Mouse (Mus musculus) cerebellum, postnatal 10 days (tissue): ENCODE measurements around the gene B3gnt8.

Experiments
- DNase-seq, 2 experiments: peaks; one replicate each; pipeline ENCODE4 v3.0.0; 2021; ENCODE audit warnings: mixed read lengths in 2 of 2

The B3gnt8 gene

DNA sequence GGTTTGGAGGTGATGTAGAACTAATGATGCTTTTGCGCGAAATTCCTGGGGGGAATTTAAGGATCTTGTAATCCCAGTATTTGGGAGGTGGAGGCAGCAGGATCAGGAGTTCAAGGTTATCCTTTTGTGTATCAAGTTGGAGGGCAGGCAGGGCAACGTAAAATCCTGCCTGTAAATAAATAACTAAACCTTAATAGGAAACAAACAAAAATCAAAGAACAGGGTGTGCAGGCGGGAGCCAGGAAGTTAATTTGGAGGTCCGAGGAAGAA, 6.8 kb upstream of the B3gnt8 start:
- no peak for DNase-seq

DNA sequence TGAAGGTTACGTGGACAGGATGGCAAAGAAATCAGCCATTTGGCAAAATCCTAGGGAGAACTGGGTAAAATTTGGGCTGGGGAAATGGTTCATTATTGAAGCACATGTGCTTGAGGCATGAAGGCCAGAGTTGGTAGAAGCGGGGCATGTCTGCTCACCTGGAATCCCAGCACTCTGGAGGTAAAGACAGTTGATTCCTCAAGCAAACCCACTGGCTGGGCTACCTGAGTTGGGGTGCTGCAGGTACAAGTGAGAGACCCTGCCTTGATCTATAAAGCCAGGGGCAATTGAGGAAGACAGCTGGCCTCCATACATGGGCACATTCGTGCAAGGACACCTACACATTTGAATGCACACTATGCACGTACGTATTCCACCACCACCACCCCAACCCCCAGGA, 6.4 kb upstream of the B3gnt8 start:
- DNase-seq: no peak

DNA sequence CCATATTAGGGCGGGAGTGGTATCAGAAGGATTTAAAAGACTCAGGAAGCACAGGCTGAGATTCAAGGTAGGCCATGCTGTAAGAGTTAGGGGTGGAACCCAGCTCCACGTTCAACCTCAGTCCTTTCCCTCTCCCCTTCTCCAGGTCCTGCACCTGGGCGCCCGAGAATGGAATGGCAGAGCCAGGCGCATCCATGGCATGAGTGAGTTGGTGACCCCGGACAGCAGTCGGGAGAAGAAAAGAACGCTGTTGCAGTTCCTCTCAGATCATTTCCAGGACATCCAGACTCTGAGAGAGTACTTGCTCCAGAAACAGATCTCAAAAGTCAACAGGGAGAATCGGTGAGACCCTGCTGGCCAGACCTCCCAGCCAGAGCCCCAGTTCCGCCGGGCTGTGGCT, 5.7 kb upstream of the B3gnt8 start:
- peak in 1 of 2 experiments; percentile 2 for DNase-seq

DNA sequence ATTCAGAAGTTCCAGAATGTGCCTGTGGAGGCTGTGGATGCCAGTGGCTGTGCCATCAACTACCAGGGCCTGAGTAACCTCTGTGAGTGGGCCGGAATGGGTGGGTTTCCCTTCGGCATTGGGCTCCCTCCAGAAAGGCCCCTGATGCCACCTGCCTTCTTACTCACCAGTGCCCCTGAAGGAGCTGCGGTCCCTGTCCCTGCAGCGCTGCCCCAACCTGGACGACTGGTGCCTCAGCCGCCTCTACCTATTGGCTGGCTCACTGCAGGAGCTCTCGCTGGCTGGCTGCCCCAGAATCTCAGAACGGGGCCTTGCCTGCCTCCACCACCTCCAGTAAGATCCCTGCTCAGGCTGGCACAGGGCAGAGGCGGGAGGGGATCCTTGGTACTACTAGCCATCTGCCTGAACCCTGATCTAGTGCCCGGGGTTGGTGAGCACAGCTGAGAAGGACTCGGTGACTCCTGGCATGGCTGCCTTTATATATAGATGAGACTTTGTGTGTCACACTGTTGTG, 2.5 kb upstream of the B3gnt8 start:
- peak; percentile 66 to 73 for DNase-seq

DNA sequence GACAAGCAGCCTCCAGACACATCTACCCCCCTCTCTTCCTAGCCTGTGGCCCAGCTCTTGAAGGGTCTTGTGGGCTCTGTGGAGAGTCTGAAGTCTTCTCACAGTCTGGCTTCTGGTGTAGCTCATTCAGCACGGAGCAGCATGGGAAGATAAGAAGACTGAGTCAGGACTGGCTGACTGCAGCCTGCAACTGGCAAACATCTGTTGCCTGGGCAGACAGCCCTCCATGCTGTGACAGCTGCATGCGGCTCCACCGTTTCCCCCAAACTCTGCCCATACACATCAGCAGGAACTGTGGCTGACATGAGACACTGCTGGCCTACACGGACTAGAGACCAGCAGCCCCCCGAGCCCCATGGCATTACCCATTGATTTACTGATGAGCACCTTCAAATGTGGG, 1.6 kb upstream of the B3gnt8 start:
- no peak for DNase-seq

DNA sequence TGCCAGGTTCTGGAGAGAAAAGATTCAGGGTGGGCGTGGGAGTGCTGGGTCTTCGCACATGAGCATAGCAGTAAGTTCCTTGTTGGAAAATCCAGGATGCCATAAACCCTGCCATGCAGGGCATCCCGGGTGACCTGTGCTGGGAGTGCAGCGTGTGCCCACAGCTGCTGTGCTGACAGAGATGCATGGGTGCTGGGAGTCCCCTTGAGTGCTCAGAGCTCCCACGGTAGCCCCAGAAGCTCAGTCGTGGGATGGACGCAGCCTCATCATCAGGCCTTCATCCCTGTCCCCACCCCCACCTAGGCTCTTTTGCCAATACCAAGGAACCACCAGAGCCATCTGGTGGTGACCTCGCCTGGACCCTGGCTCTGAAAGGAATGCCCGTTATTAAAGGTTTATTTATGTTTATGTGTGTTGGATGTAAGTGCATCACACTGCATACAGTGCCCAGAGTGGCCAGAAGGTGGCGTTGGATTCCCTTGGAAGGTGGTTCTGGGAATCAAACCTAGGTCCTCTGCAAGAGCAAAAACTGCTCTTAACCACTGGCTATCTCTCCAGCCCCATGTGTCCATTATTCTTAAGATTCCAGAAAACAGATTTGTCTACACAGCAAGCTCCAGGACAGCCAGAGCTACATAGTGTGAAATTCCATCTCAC, 732 bp upstream of the B3gnt8 start:
- DNase-seq: peak; percentile 70 to 81

DNA sequence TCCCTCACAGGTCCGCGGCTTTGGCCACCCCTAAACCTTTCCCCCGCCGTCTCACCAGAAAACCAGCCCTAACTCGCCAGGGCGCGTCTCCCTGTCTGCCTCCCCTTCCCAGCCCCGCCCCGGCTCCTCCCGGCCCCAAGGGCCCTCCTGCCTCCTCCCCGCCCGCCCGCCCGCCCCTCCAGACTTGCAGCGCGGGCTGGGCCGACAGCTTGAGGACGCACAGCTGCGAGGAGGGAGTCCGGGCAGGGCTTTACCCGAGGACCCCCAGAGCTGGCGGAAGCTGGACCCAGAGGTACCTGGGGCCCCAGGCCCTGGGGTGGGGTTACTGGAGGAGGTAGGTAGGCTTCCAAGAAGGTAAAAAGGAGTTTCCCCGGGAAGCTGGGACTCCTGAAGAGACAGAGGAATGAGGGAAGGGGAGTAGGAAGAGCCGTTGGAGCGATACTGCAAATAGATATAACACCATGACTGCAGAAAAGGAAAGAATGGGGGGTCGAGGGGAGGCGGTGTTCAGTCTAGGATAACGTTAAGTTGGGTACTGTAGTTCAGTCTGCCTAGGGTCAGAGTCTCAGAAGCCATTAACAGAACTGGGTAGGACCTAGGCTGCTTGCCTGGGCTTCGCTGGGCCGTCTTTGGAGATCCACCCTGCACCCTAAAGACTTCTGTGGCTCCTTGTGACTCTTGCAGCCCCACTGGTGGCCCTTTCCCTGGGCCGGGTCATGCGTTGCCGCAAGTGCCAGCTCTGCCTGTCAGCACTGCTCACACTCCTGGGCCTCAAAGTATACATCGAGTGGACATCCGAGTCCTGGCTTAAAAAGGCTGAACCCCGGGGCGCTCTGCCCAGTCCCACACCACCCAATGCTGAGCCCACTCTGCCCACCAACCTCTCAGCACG, 1.2 kb downstream of the B3gnt8 start:
- peak; percentile 48 to 58 for DNase-seq

DNA sequence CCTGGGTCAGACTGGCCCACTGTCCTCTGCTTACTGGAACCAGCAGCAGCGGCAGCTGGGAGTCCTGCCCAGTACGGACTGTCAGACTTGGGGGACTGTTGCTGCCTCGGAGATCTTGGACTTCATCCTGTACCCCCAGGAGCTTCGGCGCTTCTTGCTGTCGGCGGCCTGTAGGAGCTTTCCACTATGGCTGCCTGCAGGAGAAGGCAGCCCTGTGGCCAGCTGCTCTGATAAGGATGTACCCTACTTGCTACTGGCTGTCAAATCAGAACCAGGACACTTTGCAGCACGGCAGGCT, 1.8 kb downstream of the B3gnt8 start:
- DNase-seq: peak in 1 of 2 experiments; percentile 43

DNA sequence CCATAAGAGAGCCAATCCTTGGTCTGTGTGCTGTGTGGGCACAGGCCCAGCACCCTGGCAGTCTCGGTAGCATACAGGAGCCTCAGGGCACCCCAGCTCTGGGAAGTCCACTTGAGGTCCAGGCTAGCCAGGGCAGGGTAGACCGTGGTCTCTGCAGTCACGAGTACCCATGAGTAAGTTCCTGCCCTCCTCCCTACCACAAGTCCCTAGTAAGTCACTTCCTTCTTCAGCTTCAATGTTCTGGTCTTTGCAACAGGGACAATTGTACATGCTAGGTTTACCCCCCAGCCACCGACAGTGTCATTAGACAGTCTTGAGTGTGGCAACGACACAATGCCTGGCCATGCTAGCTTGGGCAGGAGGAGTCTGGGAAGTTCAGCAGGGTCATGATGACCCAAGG, 6.2 kb downstream of the B3gnt8 start:
- no peak for DNase-seq

DNA sequence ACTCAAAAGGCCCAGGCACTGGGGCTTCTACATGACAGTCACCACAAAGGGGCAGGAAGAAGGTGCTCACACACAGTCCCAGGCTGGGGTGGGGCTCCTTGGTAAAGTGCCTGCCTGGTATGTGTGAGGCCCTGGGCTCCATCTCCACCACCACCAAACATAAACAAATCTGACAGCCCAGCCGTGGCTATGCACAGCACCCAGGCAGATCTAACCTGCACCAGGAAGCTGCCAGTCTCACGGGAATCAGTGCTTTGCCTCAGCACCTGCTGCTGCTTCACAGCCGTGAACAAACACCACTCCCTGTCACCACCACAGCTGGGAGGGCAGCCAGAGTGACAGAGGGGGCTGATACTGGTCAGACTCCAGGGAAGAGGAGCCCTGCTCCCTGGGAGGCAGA, 9.9 kb downstream of the B3gnt8 start:
- peak in 1 of 2 experiments; percentile 39 for DNase-seq

DNA sequence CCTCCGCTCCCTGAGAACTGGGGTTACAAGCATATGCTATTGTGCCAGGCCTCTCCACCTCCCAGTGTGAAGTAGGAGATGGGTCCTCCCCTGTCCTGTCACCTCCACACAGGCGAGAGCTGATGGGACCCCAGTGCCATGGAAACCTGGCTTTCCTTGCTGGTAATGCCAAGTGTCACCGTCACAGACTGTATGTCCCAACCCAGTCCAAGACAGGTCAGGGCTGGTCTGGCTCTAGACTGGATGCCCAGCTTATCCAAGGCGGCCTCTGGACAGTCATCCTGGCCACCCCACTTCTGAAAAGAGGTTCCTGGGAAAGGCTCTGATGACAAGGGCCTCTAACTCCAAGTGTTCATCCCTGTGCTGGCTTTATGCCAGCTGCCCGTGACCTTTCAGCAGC, 10.6 kb downstream of the B3gnt8 start:
- DNase-seq: no peak

DNA sequence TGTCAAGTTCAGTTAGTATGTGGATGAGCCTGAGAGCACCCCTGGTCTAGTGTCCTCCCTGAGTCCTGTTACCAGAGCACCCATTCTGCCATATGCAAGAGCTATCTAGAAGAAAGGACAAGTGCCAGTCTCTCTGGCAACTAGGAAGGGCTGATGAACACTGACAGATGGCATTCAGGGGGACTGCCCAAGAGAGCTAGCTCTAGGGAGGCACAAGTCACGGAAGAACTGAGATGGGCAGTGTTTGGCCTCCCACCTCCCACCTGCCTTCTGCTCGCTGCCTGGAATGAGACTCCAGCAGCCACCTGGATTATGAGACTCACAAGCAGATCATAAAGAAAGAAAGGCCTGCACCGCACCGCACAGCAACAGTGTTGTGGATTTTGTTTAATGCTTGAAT, 13.3 kb downstream of the B3gnt8 start:
- DNase-seq: peak; percentile 67 to 75

DNA sequence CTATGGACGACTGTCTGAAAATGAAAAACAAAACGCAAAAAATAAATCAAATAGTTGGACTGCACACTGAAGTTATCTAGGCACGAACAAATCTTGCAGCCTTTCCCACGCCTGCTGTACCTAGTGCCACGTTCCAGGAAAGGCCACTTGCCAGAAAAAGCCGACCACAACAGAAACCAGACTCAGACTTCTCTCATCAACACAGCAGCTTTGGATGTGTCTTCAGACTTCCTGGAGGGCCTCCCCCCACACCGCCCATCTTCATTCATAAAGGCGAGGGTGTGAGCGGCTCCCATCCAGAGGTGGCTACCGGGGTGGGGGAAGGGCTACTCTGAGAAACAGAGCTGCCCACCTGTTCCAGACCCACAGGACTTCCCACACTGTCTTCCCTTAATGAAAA, 17.7 kb downstream of the B3gnt8 start:
- DNase-seq: peak; percentile 36 to 52

DNA sequence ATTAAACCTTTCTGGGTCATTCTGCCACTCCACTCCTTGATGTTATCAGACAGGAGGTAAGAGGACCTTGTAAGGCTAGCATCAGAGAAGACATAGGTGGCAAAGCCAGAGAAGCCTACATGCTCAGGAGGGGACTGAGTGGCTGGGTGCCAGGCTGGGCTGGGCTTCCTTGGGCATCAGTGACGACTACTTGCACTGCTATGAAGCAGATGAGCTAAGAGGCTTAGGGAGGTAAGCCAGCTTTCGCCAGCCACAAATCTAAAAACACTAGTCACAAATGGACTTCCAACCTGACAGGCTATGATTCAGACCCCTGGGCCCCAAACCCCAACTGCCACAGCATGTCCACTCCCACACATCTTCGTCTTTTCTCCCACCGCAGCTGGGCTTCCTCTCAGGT, 18.2 kb downstream of the B3gnt8 start:
- DNase-seq: peak; percentile 70 to 73

DNA sequence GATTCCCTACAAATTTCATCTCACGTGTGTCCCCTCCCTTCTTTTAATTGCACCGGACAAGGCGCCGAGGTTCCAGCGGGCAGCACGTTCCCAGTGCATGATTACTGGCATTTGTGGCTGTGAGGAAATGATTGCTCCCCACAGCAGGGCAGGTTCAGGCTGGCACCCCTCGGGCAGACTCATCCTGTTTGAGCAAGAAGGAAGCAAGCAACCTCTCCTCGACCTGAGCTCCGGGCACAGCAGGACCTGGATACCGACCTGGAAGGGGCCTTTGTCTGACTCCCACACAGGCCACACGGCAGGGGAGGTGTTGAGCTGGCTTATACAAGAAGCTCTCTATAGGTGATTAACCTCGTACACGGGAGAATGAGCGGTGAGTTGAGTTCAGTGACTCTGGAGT, 18.6 kb downstream of the B3gnt8 start:
- peak in 1 of 2 experiments; percentile 25 for DNase-seq

DNA sequence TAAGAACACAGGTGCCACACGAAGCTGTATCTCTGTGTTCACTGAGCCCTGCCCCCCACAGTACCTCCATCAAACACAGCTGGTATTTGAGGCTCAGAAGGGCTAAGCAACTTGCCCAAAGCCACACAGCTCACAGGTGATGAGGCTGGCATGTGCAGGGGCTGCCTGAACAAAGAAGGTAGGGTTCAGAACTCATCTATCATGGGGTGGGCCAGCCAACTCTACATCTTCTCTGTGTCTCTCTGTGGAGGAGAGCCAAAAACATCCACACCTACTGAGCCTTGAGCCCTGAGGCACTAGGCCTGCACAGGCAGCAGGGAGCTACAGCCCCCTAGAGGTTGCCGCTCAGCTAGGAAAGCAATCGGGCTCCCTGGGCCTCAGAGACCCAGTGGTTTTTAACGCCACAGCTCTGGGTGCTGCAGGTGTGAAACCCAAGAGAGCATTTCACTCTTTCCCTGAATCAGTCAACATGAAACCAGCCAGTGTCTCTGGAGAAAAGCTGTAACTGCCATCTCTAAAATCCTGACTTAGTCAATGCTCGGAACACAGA, 21.2 kb downstream of the B3gnt8 start:
- no peak for DNase-seq

DNA sequence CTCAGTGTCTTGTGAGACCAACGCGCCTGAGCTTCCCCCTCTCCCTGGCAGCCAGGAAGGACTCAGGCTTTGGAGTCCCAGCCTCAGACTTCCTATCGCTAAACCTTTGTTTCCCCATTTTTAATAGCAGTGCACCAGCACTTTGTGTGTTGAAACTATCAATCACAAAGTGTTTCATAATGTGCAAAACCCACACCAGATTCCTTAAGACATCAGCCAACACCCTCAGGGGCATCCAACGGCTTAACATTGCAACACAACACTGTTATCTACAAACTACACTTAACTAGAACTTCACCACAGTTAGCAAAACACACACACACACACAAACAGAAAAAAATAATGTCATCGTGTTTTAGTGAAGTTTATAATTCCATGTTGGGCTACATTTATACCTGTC, 23.4 kb downstream of the B3gnt8 start:
- no peak for DNase-seq

DNA sequence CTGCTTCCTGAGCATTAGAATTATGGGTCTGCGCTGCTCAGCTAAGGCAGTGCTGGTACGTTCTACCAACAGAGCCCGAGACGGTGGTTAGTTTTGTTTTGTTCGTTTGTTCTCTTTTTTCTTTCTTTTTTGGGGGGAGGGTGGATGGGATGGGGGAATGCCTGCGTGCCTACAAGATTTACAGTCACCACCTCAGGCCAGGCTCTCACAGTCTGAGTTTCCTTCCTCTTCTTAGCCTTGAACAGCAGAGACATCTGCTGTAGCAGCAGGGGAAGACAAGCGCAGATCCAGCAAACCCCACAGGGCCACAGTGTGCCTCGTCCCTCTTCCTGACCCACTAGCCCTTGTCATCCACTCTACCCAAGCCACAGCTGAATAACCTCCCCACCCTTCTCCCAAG, 24.8 kb downstream of the B3gnt8 start:
- no peak for DNase-seq

DNA sequence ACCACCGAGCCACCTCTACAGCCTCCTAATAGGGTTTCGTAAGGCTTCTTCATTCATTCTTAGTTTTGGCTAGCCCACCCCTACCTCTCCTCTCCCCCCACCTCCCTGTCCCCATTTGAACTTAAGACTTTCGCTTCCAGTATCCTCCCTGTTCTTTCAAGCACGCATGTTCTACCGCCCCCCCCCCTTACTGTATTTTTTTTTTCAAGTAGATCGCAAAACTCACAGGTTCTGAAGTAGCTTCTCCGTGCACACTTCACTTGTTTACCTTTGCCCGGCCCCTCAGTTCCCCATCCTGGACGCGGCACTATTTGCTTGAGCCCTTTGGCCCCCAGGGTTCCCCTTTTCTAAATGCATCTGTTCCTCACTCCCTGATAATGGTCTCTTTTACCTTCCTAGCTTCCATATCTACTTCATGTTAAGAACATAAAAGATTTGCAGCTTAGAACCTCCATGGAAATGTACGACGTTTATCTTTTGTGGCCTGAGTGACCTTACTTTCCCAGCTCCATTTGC, 25.8 kb downstream of the B3gnt8 start:
- no peak for DNase-seq

DNA sequence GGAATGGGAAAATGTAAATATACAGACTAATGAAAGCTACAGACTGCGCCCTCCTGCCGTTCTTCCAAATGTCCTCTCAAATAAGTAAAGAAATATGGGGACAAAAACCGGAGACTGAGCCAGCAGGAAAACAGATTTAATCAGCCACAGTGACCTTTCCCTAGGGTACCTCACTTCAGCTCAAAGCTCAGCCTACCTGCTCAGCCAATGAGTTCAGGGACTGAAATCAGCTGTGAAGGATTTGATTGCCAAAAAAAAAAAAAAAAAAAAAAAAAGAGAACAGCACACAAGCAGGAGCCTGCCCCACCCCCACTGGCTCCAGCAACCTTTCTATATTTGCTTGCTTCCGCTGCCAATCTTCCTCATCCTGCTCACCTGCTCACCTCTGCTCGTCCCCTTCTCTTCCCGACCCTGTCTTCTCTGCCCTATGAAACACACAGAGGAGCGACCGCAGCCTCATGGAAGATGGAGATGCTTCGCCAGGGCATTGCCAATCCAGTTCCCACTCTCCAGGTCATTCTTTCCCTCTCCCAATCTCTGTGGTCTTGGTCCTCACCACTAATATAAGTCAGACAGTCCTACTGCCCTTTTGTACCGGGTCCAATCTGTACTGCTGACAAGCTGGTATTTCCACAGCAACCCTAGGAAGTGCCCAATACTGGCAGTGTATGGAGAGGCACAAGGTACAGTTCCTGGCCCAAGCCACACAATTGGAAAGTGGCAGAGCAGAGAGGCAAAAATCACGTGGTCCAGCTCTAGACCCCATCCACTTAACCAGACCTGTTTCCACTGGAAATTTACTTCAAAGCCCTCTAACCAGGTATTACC, 29.4 kb downstream of the B3gnt8 start:
- DNase-seq: peak; percentile 74

DNA sequence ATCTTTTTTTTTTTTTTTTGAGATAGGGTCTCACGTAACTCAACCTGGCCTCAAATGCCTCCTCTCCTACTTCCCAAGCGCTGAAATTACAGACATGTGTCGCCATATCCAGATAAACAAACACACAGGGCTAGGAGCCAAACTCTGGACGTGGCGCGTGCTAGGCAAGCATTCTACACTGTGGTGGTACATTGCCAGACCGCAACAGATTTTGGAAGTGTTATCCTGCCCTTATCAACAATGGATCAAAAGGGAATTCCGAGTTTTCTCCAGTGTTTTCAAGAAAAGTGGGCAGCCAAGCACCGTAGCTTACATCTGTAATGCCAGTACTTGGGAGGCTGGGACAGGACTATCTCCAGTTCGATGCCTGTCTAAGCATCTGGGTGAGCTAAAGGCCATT, 31.3 kb downstream of the B3gnt8 start:
- peak; percentile 48 to 63 for DNase-seq

DNA sequence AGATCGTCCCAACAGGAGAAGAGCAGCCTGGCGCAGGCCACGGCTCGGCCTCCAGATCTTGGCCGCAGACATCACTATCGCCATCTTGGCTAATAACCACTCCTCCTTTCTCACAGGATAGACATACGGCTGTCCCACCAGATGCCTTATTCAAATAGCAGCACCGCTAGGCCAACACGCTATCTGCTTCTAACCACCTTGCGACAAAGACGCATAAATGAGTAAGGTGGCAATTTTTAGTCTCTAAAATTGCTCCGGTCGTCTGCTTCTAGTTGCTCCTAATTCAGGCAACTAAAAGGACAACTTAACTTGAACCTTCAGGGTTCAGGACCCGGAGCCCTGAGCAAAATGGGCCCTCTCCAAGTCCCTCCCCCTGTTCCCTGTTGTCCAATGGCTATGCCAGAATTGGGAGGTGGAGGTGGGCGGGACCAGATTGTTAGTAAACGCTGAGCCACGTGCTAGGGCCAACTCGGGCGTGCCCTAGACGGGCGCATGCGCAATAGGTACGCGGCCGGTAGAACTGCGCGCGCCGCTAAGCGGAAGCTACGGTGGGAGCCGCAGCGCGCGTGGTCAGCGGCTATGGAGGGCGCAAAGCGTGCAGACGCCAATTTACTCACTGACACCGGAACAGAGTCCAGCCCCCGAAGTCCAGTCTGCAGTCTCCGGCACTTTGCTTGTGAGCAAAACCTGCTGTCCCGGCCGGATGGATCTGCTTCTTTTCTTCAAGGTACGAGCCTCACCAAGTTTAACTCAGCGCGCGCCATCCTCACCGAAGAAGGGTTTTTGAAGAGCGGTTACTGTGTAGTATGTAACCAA, 32.4 kb downstream of the B3gnt8 start, which contains the start of the genes Bckdha and Exosc5:
TSS of gene Bckdha (minus strand) at position 325 of the 816 bp plus-strand sequence.
TSS of gene Exosc5 (plus strand) at position 508 of the 816 bp plus-strand sequence.
- peak; percentile 100 for DNase-seq
